Mouse (Mus musculus) brain, embryonic 14.5 days (tissue): Measurements from ENCODE around the gene Opcml.

Experiments
- CTCF ChIP-seq: fragments of 200-500 bp; IDR thresholded peaks from 2 replicates; pipeline ENCODE4 v1.5.1; 2012; ENCODE audit warnings: inconsistent platforms, mild to moderate bottlenecking, moderate library complexity, borderline replicate concordance; ENCODE audit not compliant: insufficient read depth, insufficient read length; ENCODE audit errors: extremely low read depth
- POLR2A ChIP-seq: fragments of 200-500 bp; IDR thresholded peaks from 2 replicates; pipeline ENCODE4 v1.6.1; 2012; ENCODE audit warnings: mild to moderate bottlenecking, inconsistent platforms, borderline replicate concordance; ENCODE audit not compliant: poor library complexity, insufficient read depth, insufficient read length, severe bottlenecking; ENCODE audit errors: extremely low read depth

DNA sequence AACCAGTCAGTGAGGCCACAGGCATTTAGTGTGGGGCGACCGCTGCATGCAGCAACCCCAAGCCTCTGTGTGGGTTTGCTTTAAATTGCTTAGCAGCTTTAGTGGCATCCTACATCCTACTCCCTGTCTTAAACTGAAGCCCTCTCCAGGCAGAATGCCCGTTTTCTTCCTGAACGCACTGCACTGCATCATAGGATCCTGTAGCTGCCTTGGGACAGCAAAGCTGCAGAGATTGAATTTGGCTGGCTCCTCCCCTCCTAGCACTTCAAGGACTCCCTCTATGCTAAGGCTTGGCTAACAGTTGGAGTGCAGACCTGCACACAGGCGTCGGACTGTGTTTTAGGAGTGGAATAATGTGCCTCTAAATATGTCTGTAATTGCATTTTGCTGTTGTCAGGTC lies 474.2 kb downstream of the Opcml start:
- no peak for TF ChIP-seq POLR2A
- TF ChIP-seq CTCF, result no peak
